Mouse (Mus musculus): ENCODE results near the gene Glrb. TPM values are rescaled to one million over a fixed set of nuclear protein-coding genes. Genes with fewer than 3 reads are reported as not detected.

Gene Glrb
- under 1 TPM; 0.23 to 0.66 TPM for polyA plus RNA-seq (2012; fragmentation: generic; extraction: Trizol)

DNA sequence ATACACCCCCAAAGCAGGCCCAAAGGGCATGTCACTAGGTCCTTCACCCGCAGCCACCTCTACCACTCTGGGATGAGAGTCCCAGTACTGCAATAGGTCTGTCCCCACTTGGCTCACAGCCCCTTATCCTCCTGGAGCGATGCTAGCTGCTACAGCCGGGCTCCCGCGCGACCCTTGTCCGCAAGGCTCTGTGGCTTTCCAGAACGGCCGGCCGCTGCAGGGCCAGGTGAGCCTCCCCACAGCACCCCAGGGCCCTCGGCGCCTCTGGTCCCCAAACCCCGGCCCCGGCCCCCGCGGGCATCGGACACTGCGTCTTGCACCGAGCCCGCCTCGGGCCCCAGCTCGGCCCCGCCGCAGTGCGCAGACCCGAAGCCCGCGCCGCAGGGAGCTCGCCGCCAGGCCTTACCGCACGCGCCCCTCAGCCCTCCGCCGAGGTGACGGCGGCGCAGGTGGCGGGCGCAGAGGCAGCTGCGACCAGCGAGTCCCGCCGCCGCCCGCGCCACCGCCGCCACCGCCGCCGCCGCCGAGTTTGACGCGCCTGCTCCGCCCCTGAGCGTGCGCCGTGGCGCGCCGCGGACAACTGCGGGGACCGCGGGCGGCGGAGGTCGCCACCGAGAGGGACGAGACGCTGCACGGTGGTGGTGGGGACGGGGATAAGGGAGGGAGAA is at the start of gene Glrb:
TSS of gene Glrb (minus strand) at position 550 of the 668 bp plus-strand sequence.

DNA sequence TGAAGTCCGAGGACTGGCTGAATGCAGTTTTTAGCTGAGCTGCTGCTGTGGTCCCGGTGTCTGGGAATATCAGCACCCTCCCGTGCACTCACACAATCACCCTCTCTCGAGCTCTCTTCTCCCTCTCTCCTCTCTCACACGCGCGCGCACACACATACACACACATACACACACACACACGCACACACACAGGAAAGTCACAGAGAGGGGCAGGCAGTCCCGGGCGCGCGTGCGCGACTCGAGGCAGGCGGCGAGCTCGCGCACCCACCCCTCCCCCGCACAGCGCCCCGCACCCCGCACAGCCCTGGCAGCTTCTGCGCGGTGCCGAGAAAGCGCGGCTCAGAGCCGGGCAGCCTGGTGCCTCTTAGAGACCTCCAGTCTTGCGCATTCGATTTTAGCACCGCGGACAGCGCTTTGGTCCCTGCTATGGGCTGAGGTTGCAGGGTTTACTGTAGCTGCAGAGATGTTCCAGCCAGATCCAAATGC is 110.8 kb downstream of the Glrb start, which contains the start of gene Gria2:
TSS of gene Gria2 (minus strand) at position 240 of the 486 bp plus-strand sequence.

Other genes starting within 250 kb of the Glrb start
- gene Gria2, start 110.8 kb downstream of the Glrb start, polyA plus RNA-seq (2012; fragmentation: generic; extraction: Trizol): not detected
- 1 to 10 TPM; 1.8 to 1.9 TPM for gene Pdgfc, start 122.8 kb upstream of the Glrb start, polyA plus RNA-seq (2012; fragmentation: generic; extraction: Trizol)

Data from C3H10T1/2 (cell line).